Mouse (Mus musculus) kidney, adult 2 months (tissue): ENCODE measurements around the gene Mllt3. TPM values are rescaled to one million over a fixed set of nuclear protein-coding genes. Genes with fewer than 3 reads are reported as not detected.

Source experiments
- DNase-seq: peaks from one replicate; pipeline ENCODE4 v3.0.0; 2021
- H3K27ac ChIP-seq: fragments of 200-500 bp; 2 replicates; pipeline ENCODE4 v1.5.1; 2012; ENCODE audit warnings: low read depth, low read length, control low read depth, inconsistent platforms; ENCODE audit not compliant: insufficient read depth
- H3K27me3 ChIP-seq: fragments of 200-500 bp; replicated peaks from 2 replicates; pipeline ENCODE4 v1.6.1; 2012; ENCODE audit warnings: mild to moderate bottlenecking, moderate library complexity, low read length, inconsistent platforms; ENCODE audit not compliant: control insufficient read depth, insufficient read depth
- H3K36me3 ChIP-seq: fragments of 200-500 bp; 2 replicates; pipeline ENCODE4 v1.6.1; 2012; ENCODE audit warnings: mild to moderate bottlenecking, moderate library complexity, low read length, inconsistent platforms; ENCODE audit not compliant: control insufficient read depth, insufficient read depth
- H3K4me1 ChIP-seq: fragments of 200-500 bp; 2 replicates; pipeline ENCODE4 v1.6.1; 2011; ENCODE audit warnings: low read length; ENCODE audit not compliant: control insufficient read depth, insufficient read depth
- H3K4me3 ChIP-seq: fragments of 200-500 bp; 2 replicates; pipeline ENCODE4 v1.5.1; 2011; ENCODE audit warnings: mild to moderate bottlenecking, low read depth, low read length, control low read depth; ENCODE audit not compliant: insufficient read depth
- CTCF ChIP-seq: fragments of 200-500 bp; conservative IDR thresholded peaks from 2 replicates; pipeline ENCODE4 v1.5.1; 2011; ENCODE audit warnings: low read depth, mild to moderate bottlenecking, control low read depth, low read length, moderate library complexity, mixed read lengths; ENCODE audit not compliant: insufficient read depth, insufficient read length
- POLR2A ChIP-seq: fragments of 200-500 bp; IDR thresholded peaks from one replicate; pipeline ENCODE4 v1.6.1; 2011; ENCODE audit warnings: low read depth, low read length, control low read depth
- WGBS: fragments of 180-500 bp; shearing (Covaris S2); methylation state at CpG from one replicate; pipeline ENCODE4 v1.1.7; 2018; 5-methylcytosine and 5-hydroxymethylcytosine counted together
- polyA plus RNA-seq: library from polyadenylated mRNA; depleted of rRNA; stranded (reverse); fragments of >200 nt; gene quantifications from 2 replicates; pipeline ENCODE4 v1.2.3, GENCODE M21; 2012

Gene Mllt3
- polyA plus RNA-seq, 1 experiment = 5.2 TPM

DNA sequence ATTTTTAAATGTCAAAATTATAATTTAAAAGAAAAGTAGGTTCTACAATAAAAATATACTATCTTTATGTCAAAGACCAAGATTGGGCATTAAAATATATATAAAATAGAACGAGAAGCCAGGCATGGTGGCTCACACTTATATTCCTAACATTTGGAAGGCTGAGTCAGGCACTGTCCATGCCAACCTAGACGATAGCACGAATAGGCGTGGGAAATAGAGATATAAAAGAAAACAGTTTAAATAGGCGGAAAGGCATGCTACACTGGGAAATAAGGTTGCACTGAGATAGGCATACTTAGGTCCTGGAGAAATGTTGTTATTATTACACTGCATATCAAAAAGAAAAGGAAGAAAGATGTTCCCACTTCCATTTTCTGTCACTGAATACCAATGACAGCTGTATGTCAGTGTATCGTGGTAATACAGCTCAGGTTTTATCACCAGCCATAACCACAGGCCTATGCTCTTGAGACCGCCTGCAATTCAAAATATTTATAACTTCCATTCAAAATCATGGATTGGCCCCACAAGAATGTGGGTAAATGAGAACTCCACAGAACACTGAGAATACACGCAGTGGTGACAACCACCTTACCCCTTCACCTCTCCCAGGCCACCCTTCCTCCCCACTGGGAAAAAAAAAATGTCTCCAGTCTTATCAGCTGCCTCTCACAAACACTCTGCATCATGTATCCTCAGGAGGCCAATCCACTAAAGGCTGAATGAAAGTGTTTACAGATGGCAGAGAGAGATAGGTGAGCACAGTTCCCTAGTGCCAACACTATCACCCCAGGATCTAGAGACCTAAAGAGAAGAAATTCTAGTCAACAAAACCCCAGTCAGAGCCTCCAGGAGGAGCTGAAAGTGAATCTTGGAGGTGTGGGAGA is 102.6 kb downstream of the Mllt3 start:
- no peak for TF ChIP-seq CTCF
- TF ChIP-seq POLR2A = no peak
- 91% methylated on average over 8 of the region's 8 CpGs for WGBS

DNA sequence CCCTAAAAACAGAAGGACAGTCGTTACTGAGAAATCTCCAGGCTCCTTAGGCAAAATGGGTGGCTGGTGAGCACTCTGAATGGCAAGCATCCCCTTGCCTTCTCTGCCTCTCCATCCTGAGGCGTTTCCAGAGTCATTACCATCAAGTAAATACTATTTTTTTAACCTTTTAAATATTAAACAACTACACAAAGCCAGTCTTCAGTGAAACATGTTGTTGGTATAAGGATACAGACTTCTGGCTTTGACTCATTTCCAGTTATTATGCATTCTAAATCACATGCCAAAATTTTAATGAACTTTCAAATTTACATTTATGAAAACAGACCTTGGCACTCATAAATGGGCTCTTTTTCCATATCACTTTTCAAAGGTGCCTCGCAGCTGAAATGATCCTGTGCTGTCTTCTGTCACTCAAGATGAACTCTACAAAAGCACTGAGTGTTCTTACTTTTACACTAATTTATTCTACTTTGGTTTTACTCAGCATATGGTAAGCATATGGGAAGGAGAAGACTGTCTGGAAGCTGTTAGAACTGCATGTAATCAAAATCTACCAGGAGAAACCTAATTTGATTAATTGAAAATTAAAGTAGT is 104.5 kb downstream of the Mllt3 start:
- DNase-seq = no peak
- TF ChIP-seq CTCF (no peak), POLR2A (no peak)
- no peak overlapping the region for H3K27ac ChIP-seq
- H3K4me3 ChIP-seq = no peak overlapping the region
- whole genome bisulfite sequencing = 63% methylated on average over 3 of the region's 3 CpGs
- H3K27me3 ChIP-seq = no peaks in the 10 kb centered on the region; the same call in 1 of the 2 replicates
- H3K4me1 ChIP-seq = no peaks in the 10 kb centered on the region
- H3K36me3 ChIP-seq = no peaks in the 10 kb centered on the region

More for the DNA sequence above, 102.6 kb downstream of the Mllt3 start:
- no peak overlapping the region for H3K4me3 ChIP-seq
- 0 out of 2 replicates have a peak, but pooled peaks cover 2% of the 10 kb centered on the region for H3K4me1 ChIP-seq
- H3K27ac ChIP-seq = no peak overlapping the region
- no peaks in the 10 kb centered on the region for H3K36me3 ChIP-seq
- no peaks in the 10 kb centered on the region; the same call in 1 of the 2 replicates for H3K27me3 ChIP-seq
- DNase-seq = no peak

DNA sequence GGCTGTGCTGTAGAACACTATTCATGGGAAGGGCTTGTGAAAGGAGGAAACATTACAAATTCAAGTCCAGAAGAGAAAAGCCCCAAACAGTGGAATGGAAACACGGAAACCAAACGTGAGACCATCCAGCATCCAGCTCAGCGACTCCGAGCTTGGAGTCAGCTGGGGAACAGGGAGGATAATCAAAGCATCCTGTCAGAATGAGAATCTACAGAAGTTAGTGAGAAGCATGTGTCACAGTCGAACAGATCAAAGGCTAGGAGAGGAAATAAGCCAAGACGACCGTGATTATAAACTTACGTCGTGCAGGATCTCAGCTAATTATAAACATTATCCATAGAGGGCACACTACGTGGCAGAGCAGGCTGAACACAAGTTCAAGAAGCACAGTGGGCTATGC is 105.8 kb downstream of the Mllt3 start:
- H3K36me3 ChIP-seq = no peaks in the 10 kb centered on the region
- H3K4me1 ChIP-seq = no peaks in the 10 kb centered on the region
- DNase-seq = no peak
- H3K4me3 ChIP-seq = no peak overlapping the region
- 66% methylated on average over 10 of the region's 10 CpGs for WGBS
- TF ChIP-seq CTCF (no peak), POLR2A (no peak)
- no peak overlapping the region for H3K27ac ChIP-seq
- H3K27me3 ChIP-seq = no peaks in the 10 kb centered on the region

DNA sequence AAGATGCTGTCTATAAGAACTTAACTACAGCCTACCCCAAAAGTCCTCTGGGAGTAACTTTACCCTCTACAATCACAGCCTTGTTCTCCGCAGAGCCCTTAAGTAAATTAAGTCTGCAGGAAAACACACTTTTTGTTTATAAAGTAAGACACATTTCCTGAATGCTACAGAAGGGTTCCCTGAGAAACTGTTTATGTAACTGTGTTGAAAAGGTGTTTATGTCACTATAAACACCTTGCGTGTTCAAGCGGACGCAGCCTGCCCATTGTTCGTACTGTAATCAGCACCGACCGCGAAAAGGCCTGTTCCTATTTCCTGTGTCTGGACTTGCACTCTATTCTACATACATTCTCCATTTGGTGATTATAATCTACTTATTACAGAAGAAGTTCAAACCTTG is 112.5 kb downstream of the Mllt3 start:
- Histone ChIP-seq H3K4me1 (no peaks in the 10 kb centered on the region), H3K27me3 (no peaks in the 10 kb centered on the region), H3K36me3 (no peaks in the 10 kb centered on the region), H3K27ac (no peak overlapping the region), H3K4me3 (no peak overlapping the region)
- TF ChIP-seq CTCF (no peak), POLR2A (no peak)
- WGBS = 86% methylated on average over 8 of the region's 8 CpGs
- no peak for DNase-seq

DNA sequence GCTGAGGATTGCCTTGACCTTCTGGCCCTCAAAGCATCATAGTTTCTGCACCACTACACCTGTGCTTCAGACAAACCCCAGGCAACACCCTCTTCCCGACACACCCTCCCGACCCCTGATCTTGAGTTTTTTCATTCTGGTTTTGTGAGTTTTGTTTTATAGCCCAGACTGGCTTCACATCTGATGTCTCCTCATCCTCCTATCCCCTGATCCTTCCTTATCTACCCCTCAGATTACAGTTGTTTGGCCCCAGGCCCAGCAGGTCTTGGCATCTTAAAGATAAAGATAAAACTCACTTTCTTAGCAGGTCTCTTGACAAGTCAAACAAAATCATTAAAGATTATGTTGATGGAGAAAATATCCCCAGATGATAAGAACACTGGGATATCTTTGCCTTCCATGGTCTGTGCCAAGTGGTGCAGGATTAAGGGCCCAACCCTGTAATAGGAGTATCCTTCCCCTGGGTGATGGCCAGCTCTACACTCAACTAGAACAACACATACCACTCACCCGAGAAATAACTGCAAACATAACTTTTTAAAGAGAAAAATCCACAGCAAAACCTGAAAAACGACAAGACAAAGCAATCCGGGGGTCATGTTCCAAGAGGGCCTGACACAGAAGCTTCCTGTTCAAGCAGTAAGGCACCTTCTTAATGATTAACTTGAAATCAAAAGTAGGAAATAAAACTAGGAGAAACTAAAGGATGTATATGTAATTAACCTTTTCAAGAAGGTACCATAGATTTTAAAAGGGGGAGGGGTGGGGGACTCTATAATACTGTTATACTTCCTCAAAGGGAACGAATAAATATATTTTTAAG is 121.8 kb downstream of the Mllt3 start:
- H3K27ac ChIP-seq = no peak overlapping the region
- no peaks in the 10 kb centered on the region for H3K27me3 ChIP-seq
- DNase-seq = no peak
- no peaks in the 10 kb centered on the region for H3K36me3 ChIP-seq
- WGBS = 53% methylated on average over 6 of the region's 6 CpGs
- no peak overlapping the region for H3K4me3 ChIP-seq
- TF ChIP-seq POLR2A (no peak), CTCF (no peak)
- H3K4me1 ChIP-seq = 0 out of 2 replicates have a peak, but pooled peaks cover 3% of the 10 kb centered on the region

DNA sequence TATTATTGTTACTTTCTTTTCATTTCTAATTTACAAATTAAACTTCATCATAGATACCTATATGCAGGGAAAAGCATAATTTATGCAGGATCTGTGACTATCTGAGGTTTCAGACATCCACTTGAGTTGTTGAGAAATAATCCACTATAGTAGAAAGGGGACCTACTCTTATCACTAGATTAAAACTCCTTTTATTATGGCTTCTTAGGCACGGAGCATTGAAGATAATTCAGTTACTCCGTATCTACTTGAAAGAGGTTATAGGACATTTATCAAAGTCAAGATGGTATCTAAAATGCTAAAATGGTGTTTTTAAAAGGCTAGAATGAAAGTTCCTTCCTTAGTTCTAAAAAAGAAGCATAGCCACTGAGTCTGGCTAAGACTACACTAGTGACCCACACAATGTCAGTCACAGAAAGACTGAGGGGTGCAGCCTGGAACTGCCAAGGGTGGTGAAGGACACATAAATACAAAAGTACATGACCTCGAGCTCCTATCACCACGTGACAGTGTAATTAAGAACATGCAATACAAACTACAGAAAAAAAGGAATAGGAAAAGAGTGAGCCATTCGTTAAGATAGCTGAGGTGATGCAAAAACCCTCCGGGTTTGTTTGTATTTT is 127.9 kb downstream of the Mllt3 start:
- TF ChIP-seq CTCF = no peak
- no peak for TF ChIP-seq POLR2A
- Histone ChIP-seq H3K27me3 (no peaks in the 10 kb centered on the region), H3K4me3 (no peak overlapping the region), H3K27ac (no peak overlapping the region), H3K4me1 (0 out of 2 replicates have a peak, but pooled peaks cover 3% of the 10 kb centered on the region), H3K36me3 (no peaks in the 10 kb centered on the region)
- no peak for DNase-seq
- WGBS = 55% methylated on average over 6 of the region's 6 CpGs
